Mouse (Mus musculus): Measurements from ENCODE around the gene Aldh4a1. TPM values are rescaled to one million over a fixed set of nuclear protein-coding genes. Genes with fewer than 3 reads are reported as not detected.
A peak's percentile ranks its signal among the peaks of the same experiment; 100 is the strongest.

The Aldh4a1 gene
- polyA plus RNA-seq, 1 experiment = 517 TPM

DNA sequence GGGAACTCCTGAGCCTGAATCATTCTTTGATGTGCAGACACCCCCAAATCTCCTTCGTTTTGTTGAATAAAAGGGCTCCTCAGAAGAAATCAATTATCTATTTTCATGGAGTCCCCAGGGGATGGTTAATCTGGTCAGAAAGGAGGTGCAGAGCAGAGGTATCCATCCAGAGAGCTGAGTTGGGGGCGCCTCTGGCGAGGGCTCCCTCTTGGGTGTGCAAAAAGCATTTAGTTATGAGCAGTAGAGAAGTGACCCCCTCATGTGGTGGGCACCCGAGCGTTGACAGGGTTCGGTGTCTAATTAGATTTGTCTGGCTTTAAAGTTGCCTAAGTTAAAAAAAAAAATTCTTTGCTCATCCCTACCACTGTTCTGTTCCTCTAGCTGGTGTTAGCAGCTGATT lies 11.7 kb upstream of the Aldh4a1 start:
- H3K27me3 ChIP-seq (replicated peaks; ENCODE audit: control insufficient read depth, insufficient read depth, low read length) = no peaks in the 10 kb centered on the region
- 48% methylated on average over 6 of the region's 6 CpGs for WGBS
- DNase-seq = no peak
- H3K4me1 ChIP-seq (ENCODE audit: control insufficient read depth, insufficient read depth, low read length) = peaks cover 2% of the 10 kb centered on the region; the same call in 1 of the 2 replicates
- no peak overlapping the region for H3K27ac ChIP-seq (ENCODE audit: insufficient read depth, low read depth, low read length)
- H3K36me3 ChIP-seq (ENCODE audit: control insufficient read depth, insufficient read depth, low read length) = no peaks in the 10 kb centered on the region
- TF ChIP-seq POLR2A (IDR thresholded peaks at IDR 0.05; ENCODE audit: low read depth, low read length) (no peak), CTCF (conservative IDR thresholded peaks at IDR 0.05; ENCODE audit: insufficient read depth, insufficient read length, low read depth, low read length) (no peak)
- H3K4me3 ChIP-seq (ENCODE audit: insufficient read depth, low read depth, low read length) = no peak overlapping the region

DNA sequence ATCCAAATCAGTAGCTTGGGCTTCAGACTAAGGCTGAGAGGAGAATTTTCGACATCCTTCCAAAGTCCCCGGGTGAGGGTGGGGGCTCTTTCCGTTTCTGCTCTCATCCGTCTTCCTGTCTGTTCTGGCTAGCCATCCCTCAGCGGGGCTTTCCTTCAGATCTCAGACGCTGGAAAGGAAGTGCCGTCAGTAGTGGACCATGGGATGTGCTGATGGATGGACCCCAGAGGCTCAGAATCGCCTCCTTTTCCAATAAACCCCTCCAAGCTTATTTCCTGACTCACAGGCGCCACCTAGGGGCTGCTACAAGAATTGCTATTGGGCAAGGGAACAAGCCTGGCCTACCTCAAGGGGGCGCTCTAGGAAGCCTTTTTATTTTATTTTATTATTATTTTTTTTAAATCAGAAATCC lies 11.1 kb upstream of the Aldh4a1 start:
- TF ChIP-seq CTCF (conservative IDR thresholded peaks at IDR 0.05; ENCODE audit: insufficient read depth, insufficient read length, low read depth, low read length) = peak; percentile 89
- TF ChIP-seq POLR2A (IDR thresholded peaks at IDR 0.05; ENCODE audit: low read depth, low read length) = no peak
- DNase-seq = peak; percentile 81
- Histone ChIP-seq H3K4me1 (ENCODE audit: control insufficient read depth, insufficient read depth, low read length) (peaks cover 2% of the 10 kb centered on the region; the same call in 1 of the 2 replicates), H3K36me3 (ENCODE audit: control insufficient read depth, insufficient read depth, low read length) (no peaks in the 10 kb centered on the region), H3K4me3 (ENCODE audit: insufficient read depth, low read depth, low read length) (0 out of 2 replicates have a peak overlapping the region, but pooled peaks have one; percentile 8), H3K27ac (ENCODE audit: insufficient read depth, low read depth, low read length) (no peak overlapping the region), H3K27me3 (replicated peaks; ENCODE audit: control insufficient read depth, insufficient read depth, low read length) (no peaks in the 10 kb centered on the region)
- WGBS = 4% methylated on average over 10 of the region's 10 CpGs

DNA sequence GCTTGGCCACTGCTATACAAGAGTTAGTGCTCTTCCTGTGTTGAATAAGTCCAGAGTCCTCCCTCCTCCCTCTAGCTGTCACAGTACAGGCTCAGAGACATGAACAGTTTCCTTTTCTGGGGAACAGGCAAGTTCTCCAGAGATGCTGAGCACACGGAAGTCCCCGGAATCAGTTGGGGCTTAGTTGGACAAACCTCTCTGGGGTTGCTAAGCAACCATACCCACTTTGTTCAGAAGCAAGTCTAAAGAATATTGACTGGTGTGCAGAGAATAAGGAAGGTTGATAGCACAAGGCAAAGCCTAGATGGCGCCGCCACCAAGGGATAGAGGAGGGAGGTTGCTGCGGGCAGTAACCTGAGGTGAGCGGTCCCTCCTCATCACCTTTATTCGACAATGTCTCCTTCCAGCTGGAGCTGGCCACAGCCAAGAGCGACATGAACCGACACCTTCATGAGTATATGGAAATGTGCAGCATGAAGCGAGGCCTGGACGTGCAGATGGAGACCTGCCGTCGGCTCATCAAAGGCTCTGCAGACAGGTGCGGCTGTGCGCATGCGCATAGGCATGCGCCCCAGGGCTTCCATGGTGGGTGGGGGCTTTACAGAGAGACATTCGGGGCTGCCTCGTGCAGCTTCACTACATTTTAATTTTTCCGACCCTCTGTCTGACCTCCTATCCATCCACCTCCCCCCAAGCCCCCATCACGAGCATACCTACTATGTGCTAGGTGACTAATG lies 8.0 kb upstream of the Aldh4a1 start:
- no peaks in the 10 kb centered on the region for H3K27me3 ChIP-seq (replicated peaks; ENCODE audit: control insufficient read depth, insufficient read depth, low read length)
- H3K4me1 ChIP-seq (ENCODE audit: control insufficient read depth, insufficient read depth, low read length) = peaks cover 6% of the 10 kb centered on the region; the same call in 1 of the 2 replicates
- TF ChIP-seq CTCF (conservative IDR thresholded peaks at IDR 0.05; ENCODE audit: insufficient read depth, insufficient read length, low read depth, low read length) (peak; percentile 37; the same call in 1 of the 2 replicates), POLR2A (IDR thresholded peaks at IDR 0.05; ENCODE audit: low read depth, low read length) (no peak)
- H3K4me3 ChIP-seq (ENCODE audit: insufficient read depth, low read depth, low read length) = no peak overlapping the region
- 86% methylated on average over 21 of the region's 21 CpGs for WGBS
- no peak overlapping the region for H3K27ac ChIP-seq (ENCODE audit: insufficient read depth, low read depth, low read length)
- no peak for DNase-seq
- H3K36me3 ChIP-seq (ENCODE audit: control insufficient read depth, insufficient read depth, low read length) = no peaks in the 10 kb centered on the region

DNA sequence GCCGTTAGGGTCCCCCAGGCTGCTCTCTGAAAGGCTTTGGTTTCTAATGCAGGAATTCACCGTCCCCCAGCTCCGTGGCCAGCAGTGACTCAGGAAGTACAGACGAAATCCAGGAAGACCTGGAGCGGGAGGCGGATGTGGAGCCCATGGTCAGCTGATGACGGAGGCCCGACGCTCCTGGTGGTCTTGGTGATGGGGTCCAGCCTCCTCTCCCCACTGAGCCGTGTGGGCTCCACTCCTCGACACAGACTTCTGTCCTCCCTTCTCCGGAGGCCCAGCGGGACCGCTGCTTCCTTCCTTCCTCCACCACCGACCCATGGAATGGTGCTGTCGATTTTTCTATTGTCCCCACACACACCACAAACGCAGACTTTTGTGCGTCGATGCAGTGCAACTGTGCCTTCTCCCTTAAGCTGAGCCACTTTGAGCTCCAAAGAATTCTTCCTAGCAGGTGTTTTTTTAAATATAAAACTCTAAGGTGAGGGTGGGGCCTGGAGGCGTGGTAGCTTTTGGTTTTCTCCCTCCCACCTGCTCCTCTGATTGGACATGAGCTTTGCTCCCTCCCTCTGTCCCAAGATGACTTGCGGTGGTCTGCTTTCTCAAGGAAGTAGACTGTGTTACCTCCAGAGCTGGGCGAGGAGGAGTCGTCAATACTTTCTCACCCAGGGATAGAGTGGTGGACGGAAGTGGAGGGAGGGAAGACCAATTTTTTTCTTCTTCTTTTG lies 6.2 kb upstream of the Aldh4a1 start:
- Histone ChIP-seq H3K4me1 (ENCODE audit: control insufficient read depth, insufficient read depth, low read length) (peaks cover 5% of the 10 kb centered on the region; the same call in 1 of the 2 replicates), H3K27ac (ENCODE audit: insufficient read depth, low read depth, low read length) (peak overlapping the region; percentile 58), H3K4me3 (ENCODE audit: insufficient read depth, low read depth, low read length) (peak overlapping the region; percentile 56), H3K27me3 (replicated peaks; ENCODE audit: control insufficient read depth, insufficient read depth, low read length) (no peaks in the 10 kb centered on the region), H3K36me3 (ENCODE audit: control insufficient read depth, insufficient read depth, low read length) (no peaks in the 10 kb centered on the region)
- DNase-seq = peak; percentile 82
- 12% methylated on average over 24 of the region's 24 CpGs for WGBS
- TF ChIP-seq POLR2A (IDR thresholded peaks at IDR 0.05; ENCODE audit: low read depth, low read length) (no peak), CTCF (conservative IDR thresholded peaks at IDR 0.05; ENCODE audit: insufficient read depth, insufficient read length, low read depth, low read length) (no peak)

DNA sequence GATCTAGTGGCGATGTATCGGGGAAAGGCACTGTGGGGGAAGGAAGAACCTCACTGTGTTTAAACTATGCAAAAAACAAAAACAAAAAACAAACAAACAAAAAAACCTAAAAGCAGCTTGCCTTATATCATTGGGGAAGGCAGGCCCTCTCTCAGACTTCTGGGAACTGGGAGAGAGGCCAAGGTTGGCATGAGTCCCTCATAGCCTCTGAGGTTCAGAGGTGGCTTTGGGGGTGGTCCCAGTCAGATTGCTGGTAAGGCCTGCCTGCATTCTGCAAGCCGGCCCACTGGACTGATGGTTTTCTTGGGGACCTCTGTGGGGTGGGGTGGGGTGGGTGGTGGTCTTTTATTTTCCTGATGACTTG lies 5.7 kb upstream of the Aldh4a1 start:
- peak overlapping the region; percentile 29; the same call in 1 of the 2 replicates for H3K4me3 ChIP-seq (ENCODE audit: insufficient read depth, low read depth, low read length)
- peak overlapping the region; percentile 58 for H3K27ac ChIP-seq (ENCODE audit: insufficient read depth, low read depth, low read length)
- TF ChIP-seq CTCF (conservative IDR thresholded peaks at IDR 0.05; ENCODE audit: insufficient read depth, insufficient read length, low read depth, low read length) = no peak
- TF ChIP-seq POLR2A (IDR thresholded peaks at IDR 0.05; ENCODE audit: low read depth, low read length) = no peak
- DNase-seq = no peak
- 23% methylated on average over 3 of the region's 3 CpGs for WGBS
- peaks cover 4% of the 10 kb centered on the region; the same call in 1 of the 2 replicates for H3K4me1 ChIP-seq (ENCODE audit: control insufficient read depth, insufficient read depth, low read length)
- H3K27me3 ChIP-seq (replicated peaks; ENCODE audit: control insufficient read depth, insufficient read depth, low read length) = no peaks in the 10 kb centered on the region
- no peaks in the 10 kb centered on the region for H3K36me3 ChIP-seq (ENCODE audit: control insufficient read depth, insufficient read depth, low read length)

DNA sequence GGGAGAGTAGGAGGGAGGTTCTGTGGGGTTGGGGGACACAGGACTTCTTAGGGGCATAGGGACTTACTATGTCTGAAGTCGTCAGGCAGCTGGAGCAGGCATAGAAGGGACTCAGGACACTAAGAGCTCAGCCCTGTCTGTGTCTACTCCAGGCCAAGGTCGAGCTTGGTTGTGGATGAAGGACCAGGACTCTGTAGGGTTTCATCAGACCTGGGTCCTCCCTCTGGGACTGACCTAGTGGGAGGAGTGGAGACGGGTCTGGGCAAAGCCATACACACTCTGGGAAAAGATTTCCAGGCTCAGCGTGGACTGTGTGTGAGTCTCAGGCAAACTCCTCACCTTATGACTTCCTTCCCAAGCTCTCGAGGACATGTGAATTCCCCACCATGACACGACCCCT lies 2.9 kb upstream of the Aldh4a1 start:
- H3K36me3 ChIP-seq (ENCODE audit: control insufficient read depth, insufficient read depth, low read length) = no peaks in the 10 kb centered on the region
- no peaks in the 10 kb centered on the region for H3K27me3 ChIP-seq (replicated peaks; ENCODE audit: control insufficient read depth, insufficient read depth, low read length)
- no peak for TF ChIP-seq POLR2A (IDR thresholded peaks at IDR 0.05; ENCODE audit: low read depth, low read length)
- no peak for TF ChIP-seq CTCF (conservative IDR thresholded peaks at IDR 0.05; ENCODE audit: insufficient read depth, insufficient read length, low read depth, low read length)
- H3K4me1 ChIP-seq (ENCODE audit: control insufficient read depth, insufficient read depth, low read length) = peaks cover 4% of the 10 kb centered on the region; the same call in 1 of the 2 replicates
- H3K27ac ChIP-seq (ENCODE audit: insufficient read depth, low read depth, low read length) = no peak overlapping the region
- DNase-seq = no peak
- 74% methylated on average over 6 of the region's 6 CpGs for WGBS
- no peak overlapping the region for H3K4me3 ChIP-seq (ENCODE audit: insufficient read depth, low read depth, low read length)

All from kidney, adult 2 months (tissue).